In the genomic region with DNA sequence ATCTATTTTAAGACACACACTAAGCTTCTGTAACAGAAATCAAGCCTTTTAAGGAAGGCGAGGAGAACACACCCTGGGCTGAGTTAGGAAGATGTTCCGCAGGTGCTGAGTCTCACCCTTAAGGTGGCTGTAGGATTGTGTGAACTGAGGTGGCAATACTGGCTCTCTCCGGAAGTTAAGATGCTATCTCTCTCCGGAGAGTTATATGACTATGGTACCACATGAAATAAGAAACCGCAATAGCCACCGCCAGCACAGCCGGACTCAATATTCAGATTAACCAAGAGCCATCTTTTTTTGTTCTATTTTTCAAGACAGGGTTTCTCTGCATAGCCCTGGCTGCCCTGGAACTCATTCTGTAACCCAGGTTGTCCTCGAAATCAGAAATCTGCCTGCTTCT, we compare ENCODE assay signal across 9 mouse cellular contexts. TPM values are rescaled to one million over a fixed set of nuclear protein-coding genes. Genes with fewer than 3 reads are reported as not detected.
DNase-seq lines count a peak whose midpoint lies in the region; ATAC-seq lines count a peak whose summit lies in the region.
"Had no signal": no experiment of that assay in that cellular context is flagged by ENCODE, and none has a peak within 500 bp of the region (broad histone marks: within the 10 kb centered on the region; RNA-seq: fewer than 3 reads in every experiment).

No protein-coding gene starts in this region.

- H3K4me1 ChIP-seq in heart, embryonic 13.5 days, result peaks cover 41% of the 10 kb centered on the region
- peaks cover 38% of the 10 kb centered on the region for H3K4me1 ChIP-seq in hindbrain, embryonic 10.5 days (replicated peaks)
- peaks cover 38% of the 10 kb centered on the region for H3K4me1 ChIP-seq in liver, embryonic 15.5 days (replicated peaks)

- DNase-seq in heart, postnatal 36 days, result no peak
- DNase-seq in hindbrain, embryonic 10.5 days (ENCODE audit: low spot score), result no peak
- no peak for DNase-seq in ovary, postnatal 10 days (ENCODE audit: low spot score)
- DNase-seq in cerebellum, postnatal 36 days, result no peak
- no peak for DNase-seq in right cerebral cortex, postnatal 36 days (ENCODE audit: low spot score in 2 of 2)
- DNase-seq: layer of hippocampus, adult 9-11 months had no signal

- intact Hi-C loops in heart, postnatal 36 days (cut with DNase I), result loop anchor here (2.0 kb wide), 1 partner anchor 15 kb away; no protein-coding TSS in a partner anchor

- peak overlapping the region; percentile 95 for H3K9ac ChIP-seq in heart, embryonic 13.5 days
- no peak overlapping the region for H3K9ac ChIP-seq in liver, embryonic 15.5 days

- H3K27ac ChIP-seq in heart, embryonic 13.5 days (replicated peaks), result no peak overlapping the region
- H3K27ac ChIP-seq in hindbrain, embryonic 10.5 days, result peak overlapping the region; percentile 97; the same call in 1 of the 2 replicates
- H3K27ac ChIP-seq in liver, embryonic 15.5 days (replicated peaks), result no peak overlapping the region

- no peak for ATAC-seq in heart, embryonic 13.5 days (ENCODE audit: extremely low read depth, insufficient number of reproducible peaks, low FRiP score, low TSS enrichment)
- peak; percentile 10 for ATAC-seq in CD4-positive, CD25-positive, alpha-beta regulatory T cell, adult 4 months
- ATAC-seq in liver, embryonic 15.5 days (ENCODE audit: insufficient read depth), result no peak

- 89% methylated on average over 8 of the region's 8 CpGs for WGBS in heart, embryonic 13.5 days
- WGBS in hindbrain, embryonic 10.5 days, result 94% methylated on average over 8 of the region's 8 CpGs
- 82% methylated on average over 8 of the region's 8 CpGs for WGBS in liver, embryonic 15.5 days (ENCODE audit: insufficient replicate concordance)

- H3K27me3 ChIP-seq in heart, embryonic 13.5 days (replicated peaks), result no peaks in the 10 kb centered on the region
- H3K27me3 ChIP-seq in hindbrain, embryonic 10.5 days (ENCODE audit: insufficient read depth, poor library complexity, severe bottlenecking), result no peaks in the 10 kb centered on the region
- no peaks in the 10 kb centered on the region for H3K27me3 ChIP-seq in liver, embryonic 15.5 days

- H3K36me3 ChIP-seq in heart, embryonic 13.5 days, result no peaks in the 10 kb centered on the region
- no peaks in the 10 kb centered on the region for H3K36me3 ChIP-seq in hindbrain, embryonic 10.5 days
- H3K36me3 ChIP-seq in liver, embryonic 15.5 days (replicated peaks), result no peaks in the 10 kb centered on the region; the same call in 1 of the 2 replicates

- no peaks in the 10 kb centered on the region for H3K9me3 ChIP-seq in heart, embryonic 13.5 days
- no peaks in the 10 kb centered on the region for H3K9me3 ChIP-seq in hindbrain, embryonic 10.5 days
- no peaks in the 10 kb centered on the region for H3K9me3 ChIP-seq in liver, embryonic 15.5 days (replicated peaks)

- H3K4me2 ChIP-seq in heart, embryonic 13.5 days, result peak overlapping the region; percentile 84
- H3K4me2 ChIP-seq in liver, embryonic 15.5 days, result peak overlapping the region; percentile 87

- peak overlapping the region; percentile 72 for H3K4me3 ChIP-seq in heart, embryonic 13.5 days
- peak overlapping the region; percentile 84 for H3K4me3 ChIP-seq in hindbrain, embryonic 10.5 days
- peak overlapping the region; percentile 97; the same call in 1 of the 2 replicates for H3K4me3 ChIP-seq in liver, embryonic 15.5 days (replicated peaks)

RNA-seq across cellular contexts. Expression of a gene that starts 1.5 kb away (rescaled TPM):
- 16.1 and 18.2 TPM in 2 replicates for polyA plus RNA-seq in heart, embryonic 13.5 days (2015; fragmentation: Nextera tagmentation; extraction: Ambion mirVana)
- 10 to 100 TPM; 71.1 to 75.1 TPM for total RNA-seq in heart, postnatal 36 days (2021)
- polyA plus RNA-seq in CD4-positive, CD25-positive, alpha-beta regulatory T cell, adult 4 months (2017; shearing (Covaris generic)), result 10 to 100 TPM; 22.8 to 29.2 TPM
- polyA plus RNA-seq in hindbrain, embryonic 10.5 days (2016; fragmentation: Nextera tagmentation; extraction: Ambion mirVana), result 12.1 and 18.8 TPM in 2 replicates
- 3.2 TPM in 2 replicates for polyA plus RNA-seq in liver, embryonic 15.5 days (2015; fragmentation: Nextera tagmentation; extraction: Ambion mirVana)

RNA-seq across cellular contexts. Expression of a gene that starts 54.4 kb away (rescaled TPM):
- 20.1 and 24.2 TPM in 2 replicates for polyA plus RNA-seq in heart, embryonic 13.5 days (2015; fragmentation: Nextera tagmentation; extraction: Ambion mirVana)
- 10 to 100 TPM; 36.1 to 42.0 TPM for total RNA-seq in heart, postnatal 36 days (2021)
- polyA plus RNA-seq in CD4-positive, CD25-positive, alpha-beta regulatory T cell, adult 4 months (2017; shearing (Covaris generic)), result 10 to 100 TPM; 22.6 to 24.4 TPM
- polyA plus RNA-seq in hindbrain, embryonic 10.5 days (2016; fragmentation: Nextera tagmentation; extraction: Ambion mirVana), result 7.4 and 8.7 TPM in 2 replicates
- polyA plus RNA-seq in liver, embryonic 15.5 days (2015; fragmentation: Nextera tagmentation; extraction: Ambion mirVana), result 36.9 and 39.6 TPM in 2 replicates
